Mouse (Mus musculus) forebrain, embryonic 13.5 days (tissue): ENCODE measurements around the gene Samd4b. TPM values are rescaled to one million over a fixed set of nuclear protein-coding genes. Genes with fewer than 3 reads are reported as not detected.
A peak's percentile ranks its signal among the peaks of the same experiment; 100 is the strongest.

Experiments
- ATAC-seq: fragments of 200-750 bp; cut with Nextera tagmentation; 2 replicates; pipeline ENCODE4 v1.8.0; 2017
- H3K27ac ChIP-seq: fragments of 300-500 bp; sonication (generic); 2 replicates; pipeline ENCODE4 v1.5.1; 2015; ENCODE audit warnings: inconsistent platforms, mild to moderate bottlenecking, moderate library complexity
- H3K27me3 ChIP-seq: fragments of 300-500 bp; sonication (generic); 2 replicates; pipeline ENCODE4 v1.6.1; 2015; ENCODE audit warnings: mild to moderate bottlenecking, inconsistent platforms
- H3K36me3 ChIP-seq: fragments of 300-500 bp; sonication (generic); 2 replicates; pipeline ENCODE4 v1.6.1; 2015; ENCODE audit warnings: mild to moderate bottlenecking, inconsistent platforms; ENCODE audit not compliant: poor library complexity, severe bottlenecking
- H3K4me1 ChIP-seq: fragments of 300-500 bp; sonication (generic); 2 replicates; pipeline ENCODE4 v1.6.1; 2015; ENCODE audit warnings: inconsistent platforms
- H3K4me2 ChIP-seq: fragments of 300-500 bp; sonication (generic); 2 replicates; pipeline ENCODE4 v1.6.1; 2015; ENCODE audit warnings: inconsistent platforms, mild to moderate bottlenecking, moderate library complexity
- H3K4me3 ChIP-seq: fragments of 300-500 bp; sonication (generic); 2 replicates; pipeline ENCODE4 v1.5.1; 2015; ENCODE audit warnings: mild to moderate bottlenecking, inconsistent platforms
- H3K9ac ChIP-seq: fragments of 300-500 bp; sonication (generic); 2 replicates; pipeline ENCODE4 v1.6.1; 2015; ENCODE audit warnings: mild to moderate bottlenecking, inconsistent platforms
- H3K9me3 ChIP-seq: fragments of 300-500 bp; sonication (generic); replicated peaks from 2 replicates; pipeline ENCODE4 v1.6.1; 2016; ENCODE audit warnings: inconsistent platforms
- whole genome bisulfite sequencing: fragments of 180-500 bp; shearing (Covaris S2); methylation state at CpG from one replicate; pipeline ENCODE4 v1.1.7; 2015; 5-methylcytosine and 5-hydroxymethylcytosine counted together
- polyA plus RNA-seq: library from polyadenylated mRNA; unstranded; fragments of >200 nt; fragmentation: Nextera tagmentation; extraction: Ambion mirVana; gene quantifications from 2 replicates; pipeline ENCODE4 v1.2.1, GENCODE M21; 2015

The Samd4b gene
- polyA plus RNA-seq, 1 experiment from 2014 or later: 20.5 TPM

DNA sequence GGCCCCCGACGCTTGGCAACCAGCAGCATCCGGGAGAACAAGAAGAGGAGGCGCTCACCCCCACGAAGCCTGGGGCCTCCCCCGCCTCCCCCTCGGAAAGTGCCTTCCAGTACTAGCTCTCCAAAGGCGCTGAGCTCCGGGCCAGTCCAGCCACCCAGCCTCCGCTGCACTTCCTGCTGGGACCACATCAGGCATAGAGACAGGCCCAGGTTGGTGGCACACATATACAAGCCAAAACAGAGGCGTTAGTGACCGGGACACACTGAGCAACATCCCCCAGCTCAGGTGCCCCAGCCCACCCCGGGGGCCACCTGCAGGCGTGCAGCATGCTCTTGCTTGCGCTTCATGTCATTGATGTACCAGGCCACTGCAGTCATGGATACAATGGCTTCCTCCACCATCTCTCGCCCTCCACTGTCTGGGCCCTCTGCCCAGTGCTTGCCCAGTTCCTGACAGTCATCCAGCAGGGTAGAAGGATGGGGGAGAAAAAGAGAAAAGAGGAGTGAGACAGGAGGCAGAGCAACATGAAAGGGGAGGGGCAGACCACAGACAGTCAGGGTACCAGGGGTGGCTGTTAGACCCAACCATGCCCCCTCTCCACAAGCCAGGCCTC, 230.2 kb downstream of the Samd4b start:
- ATAC-seq: no peak
- peaks cover 69% of the 10 kb centered on the region for H3K36me3 ChIP-seq
- H3K4me3 ChIP-seq: no peak overlapping the region
- H3K4me1 ChIP-seq: peaks cover 20% of the 10 kb centered on the region
- peak overlapping the region; percentile 30; the same call in 1 of the 2 replicates for H3K9ac ChIP-seq
- H3K9me3 ChIP-seq: no peaks in the 10 kb centered on the region
- no peak overlapping the region for H3K4me2 ChIP-seq
- 89% methylated on average over 16 of the region's 16 CpGs for WGBS
- H3K27me3 ChIP-seq: no peaks in the 10 kb centered on the region
- no peak overlapping the region for H3K27ac ChIP-seq

DNA sequence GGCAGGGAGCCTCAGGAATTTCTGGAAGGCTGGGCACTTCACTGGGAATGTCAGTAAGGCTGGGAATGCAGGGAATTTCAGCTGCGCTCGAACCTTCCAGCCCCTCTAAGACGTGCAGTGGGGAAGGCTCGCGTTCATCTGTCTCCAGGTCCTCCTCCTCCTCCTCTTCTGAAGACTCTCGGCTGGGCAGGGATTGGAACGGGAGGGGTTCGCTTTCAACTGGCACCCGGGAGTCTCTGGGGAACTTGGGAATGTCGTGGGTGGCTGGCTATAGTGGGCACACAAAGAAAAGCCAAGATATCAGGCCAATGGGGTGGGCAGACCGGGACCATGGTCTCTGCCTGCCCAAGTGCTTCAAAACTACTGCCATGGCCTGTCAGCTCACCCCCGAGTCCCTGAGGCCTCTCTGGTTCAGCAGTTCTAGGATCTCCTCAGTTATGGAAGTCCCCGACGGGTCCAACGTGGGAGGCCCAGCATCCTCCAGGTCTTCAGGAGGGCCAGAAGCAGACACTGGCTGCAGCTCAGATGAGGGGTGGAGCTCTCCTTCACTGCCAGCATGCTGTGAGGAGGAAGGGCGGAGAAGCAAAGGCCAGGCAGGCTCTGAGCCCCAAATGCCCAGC, 235.4 kb downstream of the Samd4b start:
- ATAC-seq: no peak
- no peak overlapping the region for H3K4me3 ChIP-seq
- H3K4me1 ChIP-seq: peaks cover 12% of the 10 kb centered on the region
- H3K36me3 ChIP-seq: peaks cover 87% of the 10 kb centered on the region
- 91% methylated on average over 16 of the region's 16 CpGs for WGBS
- no peak overlapping the region for H3K9ac ChIP-seq
- no peaks in the 10 kb centered on the region for H3K9me3 ChIP-seq
- H3K27ac ChIP-seq: no peak overlapping the region
- no peaks in the 10 kb centered on the region for H3K27me3 ChIP-seq
- no peak overlapping the region for H3K4me2 ChIP-seq

DNA sequence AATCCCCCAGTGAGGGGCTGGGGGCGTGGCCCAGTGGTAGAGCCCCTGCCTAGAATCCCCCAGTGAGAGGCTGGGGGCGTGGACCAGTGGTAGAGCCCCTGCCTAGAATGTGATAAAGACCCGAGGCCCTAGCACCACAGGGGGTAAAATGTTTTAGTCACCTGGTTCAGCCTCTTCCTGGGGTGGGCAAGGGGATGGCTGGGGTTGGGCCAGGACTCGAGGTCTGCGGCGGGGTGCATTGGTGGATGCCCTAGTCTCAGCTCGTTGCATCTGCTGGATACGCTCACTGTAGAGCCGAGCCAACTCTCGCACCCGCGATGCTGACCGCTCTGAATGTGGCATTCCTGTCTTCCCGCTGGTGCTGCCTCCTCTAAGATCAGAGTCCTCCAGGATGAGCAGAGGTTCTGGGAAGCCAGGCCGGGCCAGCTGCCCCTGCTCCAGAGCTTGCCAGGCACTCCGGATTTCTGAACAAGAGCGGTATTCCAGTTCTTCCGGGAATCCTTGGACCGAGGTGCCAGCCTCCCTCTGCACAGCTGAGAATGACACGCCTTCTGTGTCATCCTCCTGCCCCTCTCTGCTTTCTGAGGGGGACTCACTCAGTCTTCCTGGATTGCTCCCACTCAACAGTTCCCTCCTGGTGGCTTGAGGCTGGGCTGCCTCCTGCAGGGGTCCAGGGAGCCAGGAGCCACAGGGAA, 236.2 kb downstream of the Samd4b start:
- Histone ChIP-seq H3K4me1 (peaks cover 19% of the 10 kb centered on the region), H3K4me2 (no peak overlapping the region), H3K36me3 (peaks cover 79% of the 10 kb centered on the region), H3K4me3 (no peak overlapping the region), H3K27ac (no peak overlapping the region), H3K9me3 (no peaks in the 10 kb centered on the region), H3K9ac (no peak overlapping the region), H3K27me3 (no peaks in the 10 kb centered on the region)
- no peak for ATAC-seq
- 97% methylated on average over 20 of the region's 20 CpGs for WGBS

DNA sequence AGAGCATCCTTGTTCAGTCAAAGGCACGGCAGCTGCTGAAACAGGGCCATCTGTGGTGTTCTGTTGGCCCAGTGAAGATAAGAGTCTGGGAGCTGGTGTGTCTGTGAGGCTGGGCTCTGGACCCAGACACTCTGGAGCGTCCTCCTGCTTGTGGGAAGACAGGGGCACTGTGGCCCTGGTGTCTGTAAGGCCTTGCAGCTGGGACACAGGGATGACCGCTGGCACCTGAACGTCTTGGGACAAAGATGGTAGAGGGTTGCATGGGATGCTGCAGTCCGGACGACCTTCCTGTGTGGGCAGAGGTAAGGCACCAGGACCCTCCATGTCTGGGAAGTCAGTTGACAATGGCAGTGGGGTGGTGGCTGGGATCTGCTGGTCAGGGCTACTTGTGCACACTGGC, 237.7 kb downstream of the Samd4b start:
- Histone ChIP-seq H3K4me3 (no peak overlapping the region), H3K36me3 (peaks cover 66% of the 10 kb centered on the region)
- no peak for ATAC-seq

DNA sequence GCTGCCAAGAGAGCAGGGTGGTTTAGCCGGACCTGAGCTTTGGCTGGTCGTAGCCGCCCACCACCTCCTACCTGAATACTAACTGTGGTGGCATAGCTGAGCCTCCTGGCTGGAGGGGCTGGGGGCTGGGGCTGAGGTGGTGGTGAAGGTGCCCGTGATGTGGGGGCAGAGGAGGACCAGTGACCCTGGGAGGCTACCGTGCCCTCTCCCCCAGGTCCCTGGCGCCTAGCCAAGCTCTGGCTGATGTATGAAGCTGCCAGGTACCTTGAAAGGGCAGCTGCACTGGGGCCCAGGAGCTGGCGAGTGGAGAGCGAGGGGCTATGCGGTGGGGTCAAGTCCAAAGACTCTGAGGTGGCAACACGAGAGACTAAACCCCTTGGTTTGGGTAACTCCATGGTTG, 238.1 kb downstream of the Samd4b start:
- Histone ChIP-seq H3K4me3 (no peak overlapping the region), H3K27me3 (no peaks in the 10 kb centered on the region), H3K4me1 (peaks cover 19% of the 10 kb centered on the region), H3K4me2 (no peak overlapping the region), H3K9ac (no peak overlapping the region), H3K36me3 (peaks cover 65% of the 10 kb centered on the region), H3K9me3 (no peaks in the 10 kb centered on the region), H3K27ac (no peak overlapping the region)
- ATAC-seq: no peak
- 90% methylated on average over 10 of the region's 10 CpGs for WGBS

More for the DNA sequence above, 237.7 kb downstream of the Samd4b start:
- Histone ChIP-seq H3K9me3 (no peaks in the 10 kb centered on the region), H3K9ac (no peak overlapping the region), H3K4me1 (peaks cover 19% of the 10 kb centered on the region), H3K4me2 (no peak overlapping the region), H3K27me3 (no peaks in the 10 kb centered on the region), H3K27ac (no peak overlapping the region)
- WGBS: 98% methylated on average over 6 of the region's 6 CpGs

GRCm38 (mm10) chr7:28358431-28358830, 239.5 kb downstream of the Samd4b start:
- H3K27me3 ChIP-seq: no peaks in the 10 kb centered on the region
- WGBS: 37% methylated on average over 7 of the region's 7 CpGs
- 0 out of 2 replicates have a peak overlapping the region, but pooled peaks have one; percentile 18 for H3K9ac ChIP-seq
- 0 out of 2 replicates have a peak overlapping the region, but pooled peaks have one; percentile 7 for H3K4me3 ChIP-seq
- peak overlapping the region; percentile 35 for H3K27ac ChIP-seq
- H3K4me1 ChIP-seq: peaks cover 19% of the 10 kb centered on the region
- ATAC-seq: no peak
- 0 out of 2 replicates have a peak overlapping the region, but pooled peaks have one; percentile 12 for H3K4me2 ChIP-seq
- H3K36me3 ChIP-seq: peaks cover 64% of the 10 kb centered on the region
- no peaks in the 10 kb centered on the region for H3K9me3 ChIP-seq

- no peaks in the 10 kb centered on the region for H3K9me3 ChIP-seq
- no peaks in the 10 kb centered on the region for H3K27me3 ChIP-seq
- peaks cover 64% of the 10 kb centered on the region for H3K36me3 ChIP-seq
- H3K27ac ChIP-seq: peak overlapping the region; percentile 35
- H3K4me2 ChIP-seq: peak overlapping the region; percentile 12; the same call in 1 of the 2 replicates
- 0 out of 2 replicates have a peak overlapping the region, but pooled peaks have one; percentile 7 for H3K4me3 ChIP-seq
- peaks cover 19% of the 10 kb centered on the region for H3K4me1 ChIP-seq
- 2% methylated on average over 5 of the region's 5 CpGs for WGBS
- 0 out of 2 replicates have a peak overlapping the region, but pooled peaks have one; percentile 18 for H3K9ac ChIP-seq
- ATAC-seq: no peak
These were observed 240.0 kb downstream of the Samd4b start for GRCm38 (mm10) chr7:28357984-28358383.

DNA sequence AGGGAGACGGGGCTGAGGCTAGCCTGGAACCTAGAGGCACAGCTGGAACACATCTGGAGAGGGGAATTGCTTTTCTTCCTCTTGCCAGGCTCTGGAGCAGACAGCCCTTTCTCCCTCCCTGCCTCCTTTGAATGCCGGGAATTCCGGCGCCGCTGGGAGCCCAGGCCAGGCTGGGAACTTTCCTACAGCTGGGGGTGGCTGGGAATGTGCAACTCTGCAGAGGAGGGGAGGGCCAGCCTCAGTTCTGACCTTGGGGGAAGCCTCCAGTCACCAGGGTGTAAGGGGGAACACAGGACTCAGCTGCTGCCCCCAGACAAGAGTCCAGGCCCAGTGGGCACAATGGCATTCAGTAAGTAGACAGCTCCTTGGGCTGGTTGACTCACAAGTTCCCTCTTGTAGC, 241.0 kb downstream of the Samd4b start:
- peaks cover 63% of the 10 kb centered on the region for H3K36me3 ChIP-seq
- H3K27ac ChIP-seq: 0 out of 2 replicates have a peak overlapping the region, but pooled peaks have one; percentile 14
- peaks cover 21% of the 10 kb centered on the region for H3K4me1 ChIP-seq
- WGBS: 2% methylated on average over 5 of the region's 5 CpGs
- no peaks in the 10 kb centered on the region for H3K27me3 ChIP-seq
- no peak for ATAC-seq
- no peak overlapping the region for H3K4me2 ChIP-seq
- no peak overlapping the region for H3K9ac ChIP-seq
- no peaks in the 10 kb centered on the region for H3K9me3 ChIP-seq
- H3K4me3 ChIP-seq: no peak overlapping the region

GRCm38 (mm10) chr7:28355221-28355620, 242.7 kb downstream of the Samd4b start:
- no peak overlapping the region for H3K27ac ChIP-seq
- H3K4me2 ChIP-seq: no peak overlapping the region
- no peak for ATAC-seq
- no peak overlapping the region for H3K9ac ChIP-seq
- H3K36me3 ChIP-seq: peaks cover 46% of the 10 kb centered on the region
- no peaks in the 10 kb centered on the region for H3K27me3 ChIP-seq
- no peaks in the 10 kb centered on the region for H3K9me3 ChIP-seq
- peaks cover 30% of the 10 kb centered on the region for H3K4me1 ChIP-seq
- no peak overlapping the region for H3K4me3 ChIP-seq
- WGBS: 90% methylated on average over 3 of the region's 3 CpGs

GRCm38 (mm10) chr7:28354596-28354995, 243.3 kb downstream of the Samd4b start:
- Histone ChIP-seq H3K9me3 (no peaks in the 10 kb centered on the region), H3K9ac (no peak overlapping the region), H3K36me3 (peaks cover 39% of the 10 kb centered on the region), H3K27me3 (no peaks in the 10 kb centered on the region), H3K27ac (no peak overlapping the region), H3K4me1 (peaks cover 36% of the 10 kb centered on the region), H3K4me2 (no peak overlapping the region), H3K4me3 (no peak overlapping the region)
- ATAC-seq: no peak
- 90% methylated on average over 3 of the region's 3 CpGs for WGBS

- H3K9me3 ChIP-seq: no peaks in the 10 kb centered on the region
- H3K27me3 ChIP-seq: no peaks in the 10 kb centered on the region
- H3K36me3 ChIP-seq: peaks cover 36% of the 10 kb centered on the region
- no peak overlapping the region for H3K4me3 ChIP-seq
- ATAC-seq: no peak
- no peak overlapping the region for H3K4me2 ChIP-seq
- H3K4me1 ChIP-seq: peaks cover 38% of the 10 kb centered on the region
- 92% methylated on average over 3 of the region's 3 CpGs for WGBS
- no peak overlapping the region for H3K27ac ChIP-seq
- no peak overlapping the region for H3K9ac ChIP-seq
These were observed 243.8 kb downstream of the Samd4b start for GRCm38 (mm10) chr7:28354113-28354581.

- Histone ChIP-seq H3K4me1 (peaks cover 34% of the 10 kb centered on the region), H3K9ac (no peak overlapping the region), H3K9me3 (no peaks in the 10 kb centered on the region), H3K4me2 (no peak overlapping the region), H3K4me3 (no peak overlapping the region), H3K27ac (no peak overlapping the region), H3K27me3 (no peaks in the 10 kb centered on the region), H3K36me3 (peaks cover 31% of the 10 kb centered on the region)
- 95% methylated on average over 2 of the region's 2 CpGs for WGBS
- ATAC-seq: no peak
These were observed 244.7 kb downstream of the Samd4b start for GRCm38 (mm10) chr7:28353267-28353666.
